Mouse (Mus musculus): ENCODE measurements around the gene Il1rap. TPM values are rescaled to one million over a fixed set of nuclear protein-coding genes. Genes with fewer than 3 reads are reported as not detected.

Gene Il1rap
- polyA plus RNA-seq, 1 experiment from 2014 or later, result 7.6 TPM

DNA sequence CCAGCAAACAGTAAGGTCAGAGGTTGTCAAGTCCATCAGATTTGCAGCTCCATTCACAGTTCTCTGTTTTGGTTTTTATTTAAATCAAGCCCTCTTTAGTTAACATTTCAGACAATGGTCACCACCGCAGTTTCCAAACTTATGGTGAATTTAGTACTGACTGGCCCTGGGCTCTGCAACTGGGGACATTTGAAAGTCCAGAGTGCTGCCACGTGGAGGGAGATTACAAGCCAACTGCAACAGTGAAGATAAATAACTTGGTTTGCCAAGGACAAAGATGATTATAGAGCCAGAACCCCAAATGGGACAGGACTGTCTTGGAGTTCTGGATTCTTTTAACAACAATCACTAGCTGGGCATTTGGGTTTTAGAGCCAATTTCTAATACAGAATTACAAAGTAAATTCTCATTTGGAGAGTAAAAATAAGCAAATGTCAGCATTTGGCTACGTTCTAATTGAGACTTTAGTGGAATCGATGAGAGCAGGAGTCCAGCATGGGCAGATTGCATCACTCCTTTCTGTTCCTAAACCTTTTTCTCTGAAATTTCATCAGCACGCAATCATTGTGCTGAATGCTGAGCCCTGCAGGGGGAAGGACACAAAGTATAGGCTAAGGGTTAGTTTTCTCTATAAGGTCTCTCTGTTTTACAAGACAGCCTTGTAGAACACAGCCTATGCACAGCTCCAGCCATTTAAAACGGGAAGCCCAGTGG is 124.3 kb downstream of the Il1rap start:
- no peak overlapping the region for H3K4me3 ChIP-seq
- 78% methylated on average over 6 of the region's 6 CpGs for WGBS

DNA sequence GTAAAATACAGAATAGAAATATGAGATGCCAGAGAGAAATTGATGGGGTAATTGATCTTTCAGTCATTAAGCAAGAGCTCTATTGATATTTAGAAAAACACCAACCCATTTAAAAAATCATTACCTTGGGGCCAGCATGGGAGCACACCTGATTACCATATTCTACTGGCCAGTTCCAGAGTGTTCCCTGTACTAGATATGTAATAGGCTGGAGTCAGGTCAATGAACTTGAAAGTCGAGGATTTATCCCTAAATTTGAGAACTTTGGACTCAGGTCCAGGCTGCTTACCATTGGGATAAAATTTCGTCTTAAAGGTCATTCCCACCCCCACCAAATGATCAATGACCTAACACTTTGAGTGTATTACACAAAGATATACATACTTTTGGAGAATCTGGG is 125.0 kb downstream of the Il1rap start:
- Histone ChIP-seq H3K4me1 (replicated peaks) (no peaks in the 10 kb centered on the region), H3K4me3 (no peak overlapping the region), H3K27ac (replicated peaks) (no peak overlapping the region), H3K36me3 (no peaks in the 10 kb centered on the region), H3K4me2 (no peak overlapping the region), H3K9ac (no peak overlapping the region), H3K27me3 (no peaks in the 10 kb centered on the region), H3K9me3 (no peaks in the 10 kb centered on the region)
- ATAC-seq (ENCODE audit: low read depth), result no peak
- WGBS, result 87% methylated on average over 2 of the region's 2 CpGs

More for the DNA sequence above, 124.3 kb downstream of the Il1rap start:
- no peak overlapping the region for H3K4me2 ChIP-seq
- H3K9me3 ChIP-seq, result no peaks in the 10 kb centered on the region
- ATAC-seq (ENCODE audit: low read depth), result no peak
- H3K27me3 ChIP-seq, result no peaks in the 10 kb centered on the region
- H3K9ac ChIP-seq, result no peak overlapping the region
- H3K36me3 ChIP-seq, result no peaks in the 10 kb centered on the region
- H3K4me1 ChIP-seq (replicated peaks), result no peaks in the 10 kb centered on the region
- no peak overlapping the region for H3K27ac ChIP-seq (replicated peaks)

DNA sequence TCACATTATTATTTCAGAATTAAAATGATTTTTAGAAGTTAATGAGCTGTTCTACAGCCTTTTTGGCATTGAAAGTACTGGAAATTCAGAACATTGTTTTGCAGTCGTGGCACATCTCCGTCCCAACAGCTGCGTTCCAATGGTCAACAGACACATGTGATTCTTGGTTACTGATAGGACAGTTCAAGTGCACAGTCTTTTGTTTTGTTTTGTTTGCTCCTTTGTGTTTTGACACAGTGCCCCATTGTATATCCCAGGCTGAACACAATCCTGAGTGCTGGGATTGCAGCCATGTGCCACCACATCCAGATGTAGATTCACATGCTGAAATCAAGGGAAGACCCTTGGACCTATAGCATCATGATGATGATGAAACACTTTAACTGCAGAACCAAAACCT is 129.4 kb downstream of the Il1rap start:
- ATAC-seq (ENCODE audit: low read depth), result no peak
- H3K4me2 ChIP-seq, result no peak overlapping the region
- H3K36me3 ChIP-seq, result no peaks in the 10 kb centered on the region
- H3K27me3 ChIP-seq, result no peaks in the 10 kb centered on the region
- no peak overlapping the region for H3K4me3 ChIP-seq
- H3K9me3 ChIP-seq, result no peaks in the 10 kb centered on the region
- H3K27ac ChIP-seq (replicated peaks), result no peak overlapping the region
- 81% methylated on average over 3 of the region's 3 CpGs for WGBS
- H3K9ac ChIP-seq, result no peak overlapping the region
- H3K4me1 ChIP-seq (replicated peaks), result no peaks in the 10 kb centered on the region

DNA sequence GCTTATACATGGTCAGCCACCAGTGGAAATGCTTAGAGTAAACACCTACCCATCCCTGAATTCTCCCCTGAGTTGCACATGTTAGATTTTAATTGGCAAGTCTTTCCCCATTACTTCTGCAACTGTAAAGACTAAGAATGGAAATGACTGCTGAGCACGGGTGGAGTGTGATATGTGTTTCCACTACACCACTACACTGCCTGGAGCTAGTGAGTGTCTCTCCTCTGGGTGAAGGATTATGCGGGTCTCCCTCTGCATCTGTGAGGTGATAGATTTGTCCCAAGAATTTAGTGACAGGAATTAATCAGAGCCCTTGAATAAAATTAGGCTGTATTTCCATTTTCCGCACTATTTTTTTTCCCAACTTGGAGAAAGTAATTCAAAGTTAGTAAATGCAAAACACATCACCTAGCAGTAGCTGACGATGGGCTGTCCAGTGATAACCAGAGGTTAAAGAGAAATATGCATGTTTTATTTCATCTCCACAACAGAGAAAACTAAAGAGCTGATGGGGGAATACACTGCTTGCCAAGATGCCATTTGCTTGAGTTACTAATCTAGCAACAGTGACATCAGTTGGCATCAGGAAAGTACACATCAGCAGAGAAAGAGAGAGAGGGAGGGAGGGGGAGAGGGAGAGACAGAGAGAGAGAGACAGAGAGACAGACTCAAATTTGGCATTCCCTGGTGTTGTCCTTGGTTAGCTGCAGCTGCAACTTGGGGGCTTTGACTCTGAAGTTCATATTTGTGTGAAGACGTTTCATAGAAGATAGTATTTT is 132.2 kb downstream of the Il1rap start:
- Histone ChIP-seq H3K4me2 (no peak overlapping the region), H3K4me3 (no peak overlapping the region), H3K27ac (replicated peaks) (no peak overlapping the region), H3K36me3 (no peaks in the 10 kb centered on the region), H3K4me1 (replicated peaks) (no peaks in the 10 kb centered on the region), H3K9me3 (no peaks in the 10 kb centered on the region), H3K27me3 (no peaks in the 10 kb centered on the region), H3K9ac (no peak overlapping the region)
- ATAC-seq (ENCODE audit: low read depth), result no peak
- 86% methylated on average over 5 of the region's 5 CpGs for WGBS

DNA sequence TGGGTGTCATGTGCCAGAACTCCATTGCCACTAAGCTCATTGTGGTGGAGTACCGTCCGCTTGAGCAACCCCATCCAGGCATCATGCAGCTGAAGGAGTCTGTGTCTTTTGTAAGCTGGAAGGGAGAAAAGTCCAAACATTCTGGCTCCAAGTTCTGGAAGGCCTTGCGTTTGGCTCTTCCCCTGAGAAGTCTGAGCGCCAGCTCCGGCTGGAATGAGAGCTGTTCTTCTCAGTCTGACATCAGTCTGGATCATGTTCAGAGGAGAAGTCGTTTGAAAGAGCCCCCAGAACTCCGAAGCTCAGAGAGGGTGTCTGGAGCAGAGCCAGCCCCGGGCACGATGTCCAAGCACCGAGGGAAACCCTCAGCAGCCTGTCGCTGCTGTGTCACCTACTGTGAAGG is 141.0 kb downstream of the Il1rap start:
- 84% methylated on average over 11 of the region's 11 CpGs for WGBS
- no peaks in the 10 kb centered on the region for H3K4me1 ChIP-seq (replicated peaks)
- no peak overlapping the region for H3K27ac ChIP-seq (replicated peaks)
- no peak overlapping the region for H3K9ac ChIP-seq
- H3K36me3 ChIP-seq, result no peaks in the 10 kb centered on the region
- H3K27me3 ChIP-seq, result no peaks in the 10 kb centered on the region
- ATAC-seq (ENCODE audit: low read depth), result no peak
- H3K4me2 ChIP-seq, result no peak overlapping the region
- no peaks in the 10 kb centered on the region for H3K9me3 ChIP-seq
- no peak overlapping the region for H3K4me3 ChIP-seq

DNA sequence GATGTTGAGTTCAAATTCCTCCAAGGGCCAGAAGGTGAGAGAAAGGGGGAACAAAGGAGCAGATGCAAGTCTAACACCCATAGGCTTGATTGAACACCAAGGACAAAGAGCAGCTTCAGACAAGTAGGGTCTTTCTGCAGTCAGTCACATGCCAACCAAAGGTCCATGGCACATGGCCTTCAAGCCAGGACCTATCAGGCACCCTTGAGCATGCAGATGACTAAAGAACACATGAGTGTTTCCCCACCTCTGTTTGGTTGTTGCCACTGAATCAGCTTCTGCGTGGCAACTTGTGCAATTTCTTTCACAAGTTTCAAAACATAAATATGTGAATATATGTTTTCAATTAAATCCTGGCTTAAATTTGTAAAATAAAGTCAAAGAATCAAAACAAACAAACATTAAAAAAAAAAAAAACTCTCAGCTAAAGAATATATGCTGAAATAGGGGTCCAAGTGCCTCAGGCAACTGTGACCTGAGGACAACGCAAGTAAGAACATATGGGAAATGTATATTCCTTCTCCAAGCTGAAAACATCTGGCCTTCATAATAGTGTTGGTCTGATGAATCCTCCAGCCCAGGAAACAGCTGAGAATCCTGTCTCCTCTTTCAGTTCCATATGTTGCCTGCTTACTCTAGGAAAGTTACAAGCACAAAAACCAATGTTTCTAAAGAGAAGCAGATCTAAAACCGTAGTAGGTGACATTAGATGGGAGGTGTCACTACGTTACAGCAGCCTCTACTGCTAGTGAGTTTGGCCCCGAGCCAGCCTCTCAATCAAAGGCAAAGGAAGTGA is 142.6 kb downstream of the Il1rap start:
- H3K9me3 ChIP-seq, result no peaks in the 10 kb centered on the region
- no peaks in the 10 kb centered on the region for H3K27me3 ChIP-seq
- no peaks in the 10 kb centered on the region for H3K36me3 ChIP-seq
- H3K9ac ChIP-seq, result no peak overlapping the region
- no peak overlapping the region for H3K4me3 ChIP-seq
- H3K4me1 ChIP-seq (replicated peaks), result no peaks in the 10 kb centered on the region
- no peak for ATAC-seq (ENCODE audit: low read depth)
- no peak overlapping the region for H3K4me2 ChIP-seq
- 75% methylated on average over 5 of the region's 5 CpGs for WGBS
- no peak overlapping the region for H3K27ac ChIP-seq (replicated peaks)

DNA sequence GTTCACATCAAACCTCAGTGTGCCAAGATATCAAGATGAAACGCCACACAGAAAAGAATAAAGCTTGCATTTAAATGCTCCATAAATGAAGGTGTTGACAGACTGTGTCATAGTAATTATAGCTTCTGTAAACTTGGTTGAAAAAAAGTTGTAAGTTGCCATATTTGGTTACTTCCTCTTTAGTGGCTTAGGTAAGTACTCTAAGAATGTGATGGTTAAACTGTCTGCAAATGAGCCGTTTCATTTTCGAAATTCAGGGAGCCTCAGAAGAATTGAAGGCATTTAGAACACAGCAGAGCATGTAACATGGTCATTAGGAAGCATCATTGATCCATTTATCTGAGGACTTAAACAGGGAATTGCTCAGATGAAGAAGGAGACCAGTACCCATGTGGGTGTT is 146.6 kb downstream of the Il1rap start:
- no peaks in the 10 kb centered on the region for H3K36me3 ChIP-seq
- H3K4me1 ChIP-seq (replicated peaks), result no peaks in the 10 kb centered on the region
- H3K9me3 ChIP-seq, result no peaks in the 10 kb centered on the region
- 68% methylated on average over 3 of the region's 3 CpGs for WGBS
- H3K9ac ChIP-seq, result no peak overlapping the region
- no peak for ATAC-seq (ENCODE audit: low read depth)
- H3K27me3 ChIP-seq, result no peaks in the 10 kb centered on the region
- H3K4me3 ChIP-seq, result no peak overlapping the region
- H3K4me2 ChIP-seq, result no peak overlapping the region
- no peak overlapping the region for H3K27ac ChIP-seq (replicated peaks)

DNA sequence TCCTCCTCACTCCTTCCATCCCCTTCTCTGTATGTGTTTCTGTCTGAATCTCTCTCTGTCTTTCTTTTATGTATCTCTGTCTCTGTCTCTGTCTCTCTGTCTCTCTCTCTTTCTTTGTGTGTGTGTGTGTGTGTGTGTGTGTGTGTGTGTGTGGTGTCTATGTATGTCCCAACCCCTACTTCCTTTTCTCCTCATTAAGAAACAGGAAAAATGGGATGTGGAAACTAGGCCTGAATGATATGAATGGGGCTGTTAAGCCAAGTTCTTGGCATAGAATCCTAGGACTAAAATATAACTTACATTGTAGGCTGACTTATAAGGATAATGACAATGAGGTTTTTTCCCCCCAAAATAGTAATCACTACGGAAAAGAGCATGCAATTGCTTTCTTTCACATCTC is 149.4 kb downstream of the Il1rap start:
- 81% methylated on average over 1 of the region's 1 CpGs for WGBS
- Histone ChIP-seq H3K9ac (no peak overlapping the region), H3K27ac (replicated peaks) (no peak overlapping the region), H3K36me3 (no peaks in the 10 kb centered on the region), H3K27me3 (no peaks in the 10 kb centered on the region), H3K4me2 (no peak overlapping the region), H3K4me3 (no peak overlapping the region), H3K4me1 (replicated peaks) (no peaks in the 10 kb centered on the region), H3K9me3 (no peaks in the 10 kb centered on the region)
- ATAC-seq (ENCODE audit: low read depth), result no peak

DNA sequence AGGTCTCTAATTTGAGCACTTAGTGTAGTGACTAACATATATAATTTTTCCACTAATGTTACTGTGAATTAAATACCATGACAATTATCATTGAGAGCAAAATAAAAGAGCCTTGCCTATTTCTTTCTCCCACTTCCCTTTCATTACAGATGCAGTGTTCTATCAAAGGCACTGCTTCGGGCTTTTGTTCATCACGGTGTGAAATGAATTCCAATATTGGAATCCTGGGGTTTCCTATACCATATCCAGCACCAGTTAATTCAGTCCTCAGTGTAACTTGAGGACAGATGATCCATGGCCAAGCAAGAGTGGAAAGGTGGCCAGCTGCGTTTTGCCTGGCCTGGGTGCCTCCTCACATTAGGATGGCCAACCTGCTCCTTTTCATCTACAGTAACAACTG is 151.1 kb downstream of the Il1rap start:
- H3K27me3 ChIP-seq, result no peaks in the 10 kb centered on the region
- H3K4me2 ChIP-seq, result no peak overlapping the region
- no peaks in the 10 kb centered on the region for H3K9me3 ChIP-seq
- no peak overlapping the region for H3K9ac ChIP-seq
- H3K4me3 ChIP-seq, result no peak overlapping the region
- H3K36me3 ChIP-seq, result no peaks in the 10 kb centered on the region
- H3K4me1 ChIP-seq (replicated peaks), result no peaks in the 10 kb centered on the region
- 46% methylated on average over 3 of the region's 3 CpGs for WGBS
- no peak overlapping the region for H3K27ac ChIP-seq (replicated peaks)
- no peak for ATAC-seq (ENCODE audit: low read depth)

DNA sequence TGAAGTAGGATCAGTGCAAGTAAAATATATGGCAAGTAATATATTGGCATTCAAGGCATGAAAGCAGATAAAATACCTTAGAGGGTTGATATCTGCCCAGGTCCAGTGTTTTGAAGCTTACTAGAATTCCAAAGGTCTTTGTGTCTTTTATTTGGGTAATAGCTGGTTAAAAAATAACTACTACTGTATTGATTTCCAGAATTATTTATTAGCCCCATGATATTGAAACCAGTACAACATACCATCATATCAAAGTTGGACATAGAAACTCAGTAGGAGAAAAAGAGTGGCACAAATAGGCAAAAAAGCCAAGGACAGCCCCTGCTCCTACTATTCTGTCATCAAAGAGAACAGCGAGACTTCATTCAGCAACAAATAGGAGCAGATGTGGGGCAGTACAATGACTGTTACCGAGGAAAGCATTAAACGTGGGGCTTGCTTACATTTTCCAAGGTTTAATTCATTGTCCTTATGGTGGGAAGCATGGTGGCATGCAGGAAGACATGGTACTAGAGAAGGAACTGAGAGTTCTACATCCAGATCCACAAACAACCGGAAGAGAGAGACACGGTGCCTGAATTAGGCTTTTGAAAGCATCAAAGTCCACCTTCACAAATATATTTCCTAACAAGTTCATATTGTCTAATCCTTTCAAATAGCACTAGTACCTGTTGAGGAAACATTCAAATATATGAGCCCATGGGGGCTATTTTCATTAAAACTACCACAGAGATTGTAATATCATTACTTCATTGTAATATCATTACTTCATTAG is 174.1 kb downstream of the Il1rap start:
- no peaks in the 10 kb centered on the region for H3K4me1 ChIP-seq (replicated peaks)
- H3K9me3 ChIP-seq, result no peaks in the 10 kb centered on the region
- no peak for ATAC-seq (ENCODE audit: low read depth)
- no peak overlapping the region for H3K27ac ChIP-seq (replicated peaks)
- no peaks in the 10 kb centered on the region for H3K36me3 ChIP-seq
- no peak overlapping the region for H3K4me2 ChIP-seq
- WGBS, result 86% methylated on average over 5 of the region's 5 CpGs
- H3K4me3 ChIP-seq, result no peak overlapping the region
- H3K27me3 ChIP-seq, result no peaks in the 10 kb centered on the region
- H3K9ac ChIP-seq, result no peak overlapping the region

DNA sequence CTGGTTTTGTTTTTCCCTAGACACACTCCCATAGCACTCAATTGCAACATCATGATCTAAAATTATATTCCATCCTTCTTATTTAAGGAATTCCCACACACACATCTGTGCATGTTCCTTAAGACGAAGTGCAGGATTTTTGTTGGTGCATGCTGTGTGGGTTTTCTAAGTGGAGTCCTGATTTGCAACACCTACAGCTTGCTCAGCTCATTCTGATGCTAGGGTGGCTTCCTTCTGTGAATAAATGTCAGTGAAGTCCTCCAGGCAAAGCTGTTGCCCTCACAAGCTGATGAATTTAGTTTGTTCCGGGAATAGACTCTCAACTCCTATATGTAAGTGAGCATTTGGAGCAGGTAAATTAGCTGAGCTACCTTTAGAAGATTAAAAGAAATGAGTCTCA is 194.5 kb downstream of the Il1rap start:
- no peaks in the 10 kb centered on the region for H3K27me3 ChIP-seq
- H3K9me3 ChIP-seq, result no peaks in the 10 kb centered on the region
- no peak overlapping the region for H3K27ac ChIP-seq (replicated peaks)
- no peak overlapping the region for H3K9ac ChIP-seq
- WGBS, result 84% methylated on average over 2 of the region's 2 CpGs
- no peaks in the 10 kb centered on the region for H3K4me1 ChIP-seq (replicated peaks)
- no peak overlapping the region for H3K4me3 ChIP-seq
- no peaks in the 10 kb centered on the region for H3K36me3 ChIP-seq
- ATAC-seq (ENCODE audit: low read depth), result no peak
- no peak overlapping the region for H3K4me2 ChIP-seq

DNA sequence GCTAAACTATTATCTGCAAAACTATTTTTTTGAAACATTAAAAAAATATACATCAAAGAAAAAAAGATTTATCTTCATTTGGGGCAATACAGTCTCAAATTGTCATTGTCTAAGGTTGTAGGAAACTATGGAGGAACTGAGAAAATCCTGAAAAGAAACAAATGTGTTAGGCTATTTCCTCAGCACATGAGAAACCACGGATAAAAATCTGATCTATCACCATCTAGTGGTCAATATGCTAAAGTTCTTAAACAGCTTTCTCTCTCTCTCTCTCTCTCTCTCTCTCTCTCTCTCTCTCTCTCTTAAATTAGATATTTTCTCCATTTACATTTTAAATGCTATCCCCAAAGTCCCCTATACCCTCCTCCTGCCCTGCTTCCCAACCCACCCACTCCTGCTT is 195.6 kb downstream of the Il1rap start:
- no peak for ATAC-seq (ENCODE audit: low read depth)
- no peak overlapping the region for H3K9ac ChIP-seq
- no peaks in the 10 kb centered on the region for H3K27me3 ChIP-seq
- 13% methylated on average over 1 of the region's 1 CpGs for WGBS
- H3K36me3 ChIP-seq, result no peaks in the 10 kb centered on the region
- H3K27ac ChIP-seq (replicated peaks), result no peak overlapping the region
- no peaks in the 10 kb centered on the region for H3K9me3 ChIP-seq
- H3K4me1 ChIP-seq (replicated peaks), result no peaks in the 10 kb centered on the region
- H3K4me3 ChIP-seq, result no peak overlapping the region
- H3K4me2 ChIP-seq, result no peak overlapping the region

All from neural tube, embryonic 13.5 days (tissue).